Mouse (Mus musculus) hematopoietic multipotent progenitor cell, adult 10-12 weeks (in vitro differentiated cells): ENCODE data around the gene Fbxw5. TPM values are rescaled to one million over a fixed set of nuclear protein-coding genes. Genes with fewer than 3 reads are reported as not detected.

Source experiments
- polyA plus RNA-seq: library from polyadenylated mRNA; stranded (reverse); fragments of >175 nt; gene quantifications from 2 replicates; pipeline ENCODE4 v1.2.3, GENCODE M21; 2012; ENCODE audit warnings: low replicate concordance

Fbxw5 gene
- 16.5 and 48.8 TPM in 2 replicates for polyA plus RNA-seq

DNA sequence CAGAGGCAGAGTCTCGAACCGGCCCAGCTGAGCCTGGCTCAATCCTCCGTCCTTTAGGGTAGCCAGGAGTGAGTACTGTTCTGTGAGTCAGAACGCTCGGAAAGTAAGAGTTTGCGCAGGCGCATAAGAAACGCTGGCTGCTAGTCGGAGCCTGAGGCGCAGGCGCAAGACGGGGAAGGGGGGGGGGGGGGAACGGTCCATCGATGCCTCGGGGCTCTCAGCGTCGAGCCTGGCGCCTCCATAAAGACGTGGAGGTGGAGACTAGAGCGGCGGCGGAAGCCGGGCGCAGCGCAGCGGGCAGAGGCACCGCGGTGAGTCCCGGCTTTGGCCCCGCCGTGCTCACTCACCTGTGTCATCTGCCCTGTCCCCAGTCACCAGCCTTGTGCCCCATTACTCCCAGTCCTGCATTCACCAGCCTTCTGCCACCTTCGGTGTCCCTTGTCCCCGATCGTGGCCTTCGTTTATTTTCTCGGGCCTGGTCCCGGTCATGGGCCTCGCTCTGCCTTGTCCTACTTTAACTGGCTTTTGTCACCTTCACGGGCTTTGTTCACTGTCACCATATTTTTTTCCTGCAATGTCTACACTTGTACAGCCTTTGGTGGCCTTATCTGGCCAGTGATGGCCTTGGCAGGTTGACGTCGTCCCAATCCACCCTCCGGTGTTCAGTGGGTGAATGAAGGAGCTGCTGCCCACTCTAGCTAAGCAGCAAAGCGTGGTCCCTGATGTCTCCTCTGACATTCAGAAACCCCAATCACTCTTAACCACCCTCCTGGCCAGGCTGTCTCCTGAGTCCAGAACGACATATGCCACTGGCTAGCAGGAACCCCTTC is at the start of gene Fbxw5:
Gene Fbxw5, plus strand, starts transcription at position 175 of the 830 bp plus-strand sequence.

DNA sequence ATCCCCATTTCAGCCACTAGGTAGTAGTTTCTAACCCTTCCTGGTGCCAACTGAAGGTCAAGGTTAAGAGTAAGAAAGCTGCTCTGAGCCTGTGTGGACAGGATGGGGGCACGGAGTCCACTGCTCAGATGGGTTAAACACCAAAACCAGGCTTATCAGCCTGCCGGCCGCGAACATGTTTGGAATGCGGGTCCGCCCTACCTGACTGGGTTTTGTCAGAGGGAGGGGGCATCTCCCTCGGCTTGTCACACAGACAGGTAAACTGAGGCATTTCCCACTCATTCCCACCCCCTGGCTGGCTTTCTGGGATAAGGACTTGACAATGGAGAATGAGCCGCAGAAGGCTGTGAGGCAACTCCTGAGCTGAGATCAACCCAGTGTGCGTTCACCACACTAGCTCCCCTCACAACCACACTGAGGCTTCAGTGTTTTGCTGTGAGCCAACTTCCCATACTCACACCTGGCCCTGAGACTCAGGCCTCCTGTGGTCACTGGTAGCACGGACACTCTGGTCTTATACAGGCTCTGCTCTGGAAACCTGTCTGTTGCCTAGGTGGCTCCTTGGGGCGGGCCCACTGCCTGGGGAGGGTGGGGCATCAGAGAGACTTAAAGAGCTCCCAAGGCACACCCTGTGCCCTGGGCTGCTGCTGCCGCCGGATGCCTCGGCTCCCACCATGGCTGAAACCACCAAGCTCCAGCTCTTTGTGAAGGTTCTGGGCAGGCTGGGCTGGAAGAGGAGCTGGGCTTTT is 44.2 kb upstream of the Fbxw5 start, which contains the start of gene Clic3:
Gene Clic3, plus strand, starts transcription at position 634 of the 749 bp plus-strand sequence.

DNA sequence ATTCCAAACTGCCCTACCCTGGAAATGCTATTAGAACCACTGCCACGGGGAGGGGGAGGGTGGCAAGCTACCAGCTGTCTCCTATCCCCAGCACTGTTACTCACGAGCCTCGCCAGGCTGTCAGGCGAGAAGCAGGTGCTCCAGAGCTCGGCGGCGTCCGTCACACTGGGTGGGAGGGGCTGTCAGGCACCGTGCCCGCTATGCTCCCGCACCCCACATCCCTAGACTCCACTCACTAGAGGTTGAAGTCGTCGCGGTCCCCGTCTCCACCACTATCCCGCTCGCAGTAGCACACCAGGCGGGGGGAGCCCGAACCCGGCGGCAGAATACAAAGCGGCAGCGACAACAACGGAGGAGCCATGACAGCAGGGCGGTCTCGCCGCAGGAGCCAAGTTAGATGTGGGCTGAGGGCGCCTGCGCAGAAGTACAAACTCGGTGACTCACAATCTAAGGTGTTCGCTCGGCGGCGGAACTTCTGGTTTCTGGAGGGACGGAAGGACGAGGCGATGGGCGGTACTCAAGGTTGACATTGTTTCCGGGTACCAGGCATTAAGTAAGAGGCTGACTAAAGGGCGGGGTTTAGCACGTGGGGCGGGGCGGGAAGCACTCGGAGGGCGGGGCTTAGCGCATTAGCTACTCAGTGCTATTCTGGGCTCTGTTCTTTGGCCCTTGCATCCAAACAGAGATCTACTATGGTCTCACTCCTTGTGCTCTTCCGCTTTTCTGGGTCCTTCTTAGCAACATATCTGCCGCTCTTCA is 39.8 kb upstream of the Fbxw5 start, which contains the start of gene Paxx:
Gene Paxx, minus strand, starts transcription at position 544 of the 759 bp plus-strand sequence.

DNA sequence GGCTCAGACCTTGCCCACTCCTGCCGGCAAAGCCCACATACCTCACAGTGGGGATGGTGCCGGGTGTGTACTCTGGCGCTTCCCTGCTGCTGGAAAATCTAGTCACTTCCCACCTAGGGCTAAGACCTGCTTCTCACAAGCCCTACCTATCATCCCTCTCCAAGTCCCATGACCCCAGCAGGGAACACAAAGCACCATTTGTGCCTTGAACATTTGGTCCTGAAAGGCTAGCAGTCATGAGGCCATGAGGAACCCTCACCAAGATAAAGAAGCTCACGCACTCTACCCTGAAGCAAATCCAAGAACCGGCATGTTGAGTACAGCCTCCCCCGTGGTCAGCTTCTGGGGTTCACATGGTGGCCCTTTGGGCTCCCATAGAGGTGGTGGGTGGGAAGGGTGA is 30.6 kb upstream of the Fbxw5 start, which contains the start of gene Ptgds:
Gene Ptgds, minus strand, starts transcription at position 78 of the 400 bp plus-strand sequence.

DNA sequence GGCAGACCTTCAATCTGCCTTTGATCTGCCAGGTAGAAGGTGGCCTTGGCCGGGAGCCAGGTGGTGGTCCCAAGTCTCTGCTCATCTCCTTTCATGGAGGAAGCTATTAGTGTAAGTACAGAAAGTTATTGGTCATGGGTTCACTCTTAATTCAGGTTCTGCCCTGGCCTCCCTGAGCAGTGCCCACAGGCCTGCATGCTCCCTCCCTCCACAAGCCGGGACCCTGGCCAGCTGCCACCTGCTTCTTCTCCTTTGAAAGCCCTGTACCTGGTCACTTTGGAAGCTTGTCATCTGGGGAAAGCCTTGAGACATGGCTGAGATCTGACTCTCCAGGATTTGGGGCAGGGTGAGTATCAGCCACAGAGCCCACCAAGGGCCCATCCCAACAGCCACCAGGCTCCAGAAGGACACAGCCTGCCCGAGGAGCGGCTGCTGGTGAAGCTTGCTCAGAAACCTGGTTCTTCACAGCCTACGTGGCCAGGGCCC is 7.0 kb upstream of the Fbxw5 start, which contains the start of gene Lcn12:
Gene Lcn12, minus strand, starts transcription at position 436 of the 486 bp plus-strand sequence.

DNA sequence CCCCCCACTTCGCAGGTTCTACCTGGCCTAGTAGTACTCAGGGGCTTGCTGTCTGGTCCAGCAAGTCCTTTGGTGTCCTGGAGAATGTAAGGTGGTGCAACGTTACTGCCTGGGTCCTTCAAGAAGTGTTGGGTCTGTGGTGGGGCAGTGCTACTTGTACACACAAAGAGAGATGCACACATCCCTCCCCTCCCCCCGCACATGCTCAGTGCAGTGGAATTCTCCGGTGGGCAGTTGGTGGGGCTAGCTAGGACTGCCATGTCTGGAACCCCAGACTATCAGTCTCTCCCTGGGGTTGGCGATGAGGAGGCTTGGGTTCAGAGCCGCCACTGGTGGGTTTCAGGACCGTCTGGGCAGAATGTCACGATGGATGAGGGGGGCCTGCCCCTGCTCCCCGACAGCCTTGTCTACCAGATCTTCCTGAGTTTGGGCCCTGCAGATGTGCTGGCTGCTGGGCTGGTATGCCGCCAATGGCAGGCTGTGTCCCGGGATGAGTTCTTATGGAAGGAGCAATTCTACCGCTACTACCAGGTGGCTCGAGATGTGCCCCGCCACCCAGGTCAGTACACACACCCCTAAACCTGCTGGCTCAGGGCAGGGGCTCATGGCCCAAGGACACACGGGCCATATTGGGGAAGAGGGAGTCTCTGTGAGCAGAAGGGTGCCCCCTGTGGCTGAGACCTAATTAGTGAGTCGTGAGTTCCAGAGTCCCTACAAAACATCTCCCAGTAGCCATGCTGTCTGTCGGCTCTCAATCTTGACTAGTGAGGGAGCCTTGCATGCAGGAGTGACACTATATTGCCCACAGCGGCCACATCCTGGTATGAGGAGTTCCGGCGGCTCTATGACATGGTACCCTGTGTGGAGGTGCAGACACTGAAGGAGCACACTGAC is 1.3 kb downstream of the Fbxw5 start, which contains the start of gene C8g:
Gene C8g, minus strand, starts transcription at position 127 of the 894 bp plus-strand sequence.

DNA sequence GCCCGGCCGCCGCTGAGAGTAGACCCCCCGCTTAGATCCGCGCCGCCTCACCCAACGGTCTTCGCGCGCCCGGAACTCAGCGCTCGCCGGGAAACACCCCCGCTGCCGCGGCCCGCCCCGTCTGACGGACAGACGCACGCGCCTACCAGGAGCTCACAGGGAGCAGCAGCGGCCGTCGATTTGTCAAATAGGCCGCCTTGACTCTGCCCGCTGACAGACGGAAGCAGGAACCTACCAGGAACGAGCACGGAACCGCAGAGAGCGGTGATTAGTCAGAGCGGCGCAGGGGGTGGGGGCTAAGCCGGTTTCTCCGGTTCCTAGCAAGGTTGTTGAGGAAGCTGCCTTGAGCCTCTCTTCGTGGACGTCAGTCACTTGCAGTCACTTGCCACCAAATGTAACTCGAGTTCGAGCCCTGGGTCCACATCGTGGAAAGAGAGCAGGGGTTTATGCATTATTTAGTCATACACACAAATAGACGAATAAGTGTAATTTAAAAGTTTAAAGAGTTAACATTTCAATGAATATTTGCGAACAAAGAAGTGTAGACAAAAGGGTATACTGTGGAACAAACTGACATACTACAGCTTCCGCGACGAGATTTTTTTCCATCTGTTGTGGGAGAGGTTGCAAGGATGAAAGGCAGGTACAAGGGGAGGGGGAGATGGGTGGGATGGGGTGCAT is 46.4 kb downstream of the Fbxw5 start, which contains the start of gene Traf2:
Gene Traf2, minus strand, starts transcription at position 130 of the 681 bp plus-strand sequence.

Other genes starting within 250 kb of the Fbxw5 start
- 12.0 and 24.1 TPM in 2 replicates for gene Tmem203, start 245.3 kb upstream of the Fbxw5 start, polyA plus RNA-seq
- 25.3 and 55.9 TPM in 2 replicates for gene Tprn, start 238.1 kb upstream of the Fbxw5 start, polyA plus RNA-seq
- gene Ssna1, start 228.3 kb upstream of the Fbxw5 start, polyA plus RNA-seq = 76.2 and 82.8 TPM in 2 replicates
- 19.8 and 24.6 TPM in 2 replicates for gene Anapc2, start 228.3 kb upstream of the Fbxw5 start, polyA plus RNA-seq
- gene Tmem210, start 212.6 kb upstream of the Fbxw5 start, polyA plus RNA-seq = not detected in 2 replicates
- gene Lrrc26, start 210.8 kb upstream of the Fbxw5 start, polyA plus RNA-seq = not detected in 2 replicates
- gene Grin1, start 181.6 kb upstream of the Fbxw5 start, polyA plus RNA-seq = 0.03 TPM in 2 replicates
- 24.2 and 25.3 TPM in 2 replicates for gene Man1b1, start 168.4 kb upstream of the Fbxw5 start, polyA plus RNA-seq
- gene Dpp7, start 144.4 kb upstream of the Fbxw5 start, polyA plus RNA-seq = 6.8 and 11.7 TPM in 2 replicates
- 20.6 and 22.9 TPM in 2 replicates for gene Uap1l1, start 135.1 kb upstream of the Fbxw5 start, polyA plus RNA-seq
- 6.3 and 11.6 TPM in 2 replicates for gene Sapcd2, start 128.4 kb upstream of the Fbxw5 start, polyA plus RNA-seq
- gene Entpd2, start 104.9 kb upstream of the Fbxw5 start, polyA plus RNA-seq = 0.10 TPM in 1 of 2 replicates, not detected in the other
- 3.8 and 4.4 TPM in 2 replicates for gene Npdc1, start 101.4 kb upstream of the Fbxw5 start, polyA plus RNA-seq
- 4.5 and 10.9 TPM in 2 replicates for gene Fut7, start 77.5 kb upstream of the Fbxw5 start, polyA plus RNA-seq
- 32.3 and 48.6 TPM in 2 replicates for gene Abca2, start 72.0 kb upstream of the Fbxw5 start, polyA plus RNA-seq
- not detected in 2 replicates for gene Clic3, start 43.9 kb upstream of the Fbxw5 start, polyA plus RNA-seq
- gene Paxx, start 39.7 kb upstream of the Fbxw5 start, polyA plus RNA-seq = 82.6 and 103 TPM in 2 replicates
- gene Ptgds, start 30.7 kb upstream of the Fbxw5 start, polyA plus RNA-seq = not detected in 2 replicates
- gene Lcn12, start 6.8 kb upstream of the Fbxw5 start, polyA plus RNA-seq = not detected in 2 replicates
- 0.27 TPM in 1 of 2 replicates, not detected in the other for gene C8g, start 969 bp downstream of the Fbxw5 start, polyA plus RNA-seq
- 6.4 and 20.6 TPM in 2 replicates for gene Traf2, start 46.2 kb downstream of the Fbxw5 start, polyA plus RNA-seq
- 403 and 822 TPM in 2 replicates for gene Edf1, start 57.1 kb downstream of the Fbxw5 start, polyA plus RNA-seq
- gene Mamdc4, start 74.1 kb downstream of the Fbxw5 start, polyA plus RNA-seq = 1.7 and 1.9 TPM in 2 replicates
- 2.9 and 5.8 TPM in 2 replicates for gene Phpt1, start 74.5 kb downstream of the Fbxw5 start, polyA plus RNA-seq
- gene Ajm1, start 81.0 kb downstream of the Fbxw5 start, polyA plus RNA-seq = 8.1 and 18.3 TPM in 2 replicates
- 48.7 and 55.1 TPM in 2 replicates for gene Rabl6, start 107.8 kb downstream of the Fbxw5 start, polyA plus RNA-seq
- not detected in 2 replicates for gene Ccdc183, start 116.9 kb downstream of the Fbxw5 start, polyA plus RNA-seq
- gene Tmem141, start 121.3 kb downstream of the Fbxw5 start, polyA plus RNA-seq = 10.0 and 19.9 TPM in 2 replicates
- 145 and 166 TPM in 2 replicates for gene Fcna, start 127.3 kb downstream of the Fbxw5 start, polyA plus RNA-seq
- not detected in 2 replicates for gene Lcn8, start 152.4 kb downstream of the Fbxw5 start, polyA plus RNA-seq
- not detected in 2 replicates for gene Lcn5, start 157.2 kb downstream of the Fbxw5 start, polyA plus RNA-seq
- not detected in 2 replicates for gene Lcn6, start 176.0 kb downstream of the Fbxw5 start, polyA plus RNA-seq
- gene Lcn10, start 182.0 kb downstream of the Fbxw5 start, polyA plus RNA-seq = not detected in 2 replicates
- gene Obp2a, start 199.3 kb downstream of the Fbxw5 start, polyA plus RNA-seq = not detected in 2 replicates
- 189 and 405 TPM in 2 replicates for gene Bmyc, start 206.0 kb downstream of the Fbxw5 start, polyA plus RNA-seq
- not detected in 2 replicates for gene Obp2b, start 236.3 kb downstream of the Fbxw5 start, polyA plus RNA-seq